Mouse (Mus musculus): ENCODE data around the gene Dna2.
"Not testable (repeated sequence)": the region's sequence is repeated elsewhere in the genome, so short reads cannot be mapped to it uniquely, and the experiment has no call there.

Dna2 gene

DNA sequence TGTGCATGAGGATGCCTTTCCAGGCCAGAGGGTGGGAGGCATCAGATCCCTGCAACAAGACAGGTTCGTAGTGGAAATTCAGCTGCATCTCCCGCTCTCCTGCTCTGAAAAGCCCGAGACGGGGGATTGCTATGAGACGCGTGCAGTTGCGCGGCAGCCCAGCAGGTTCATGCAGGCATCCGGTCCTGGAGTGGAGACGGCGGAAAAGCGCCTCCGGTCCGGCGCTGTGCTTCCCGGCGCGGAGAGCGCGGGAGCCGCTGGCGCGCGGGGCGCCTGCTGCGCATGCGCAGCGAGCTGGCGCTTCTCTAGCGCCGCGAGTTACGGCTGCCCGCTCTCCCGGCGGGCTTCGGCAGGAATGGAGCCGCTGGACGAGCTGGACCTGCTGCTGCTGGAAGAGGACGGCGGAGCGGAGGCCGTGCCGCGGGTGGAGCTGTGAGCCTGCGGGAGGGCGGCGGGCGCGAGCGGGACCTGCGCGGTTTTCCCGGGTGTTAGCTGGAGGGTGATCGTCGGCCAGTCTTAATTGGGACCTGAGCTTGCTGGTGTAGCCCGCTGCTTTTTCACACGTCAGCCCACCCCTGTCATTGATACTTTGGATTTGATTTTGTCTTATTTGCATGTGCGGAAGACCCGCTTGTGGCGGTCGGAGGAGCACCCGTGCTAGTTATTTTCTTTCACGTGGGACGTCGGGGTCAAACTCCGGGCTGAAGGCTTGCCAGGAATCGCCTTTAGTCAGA is at the start of gene Dna2:
TSS of gene Dna2 (plus strand) at position 289 of the 734 bp plus-strand sequence.
- DNase-seq (ENCODE audit: low spot score in 2 of 2) = peak; percentile 57 to 70

DNA sequence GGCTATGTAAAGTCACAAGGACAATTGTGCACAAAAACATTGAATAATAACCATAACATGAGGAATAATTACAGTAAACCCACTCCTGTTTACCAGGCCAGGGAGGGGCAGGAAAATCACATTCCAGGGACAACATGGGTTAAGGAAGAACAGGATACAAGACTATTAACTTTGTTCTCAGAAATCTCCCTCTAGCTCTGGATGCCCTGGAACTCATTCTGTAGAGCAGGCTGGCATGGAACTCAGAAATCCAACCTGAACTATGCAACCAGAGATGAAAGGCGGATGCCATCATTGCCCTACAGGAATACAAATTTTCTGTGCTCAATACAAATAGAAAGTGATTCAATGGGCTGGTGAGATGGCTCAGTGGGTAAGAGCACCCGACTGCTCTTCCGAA is 49.4 kb upstream of the Dna2 start:
- DNase-seq (ENCODE audit: low spot score in 2 of 2) = no peak

DNA sequence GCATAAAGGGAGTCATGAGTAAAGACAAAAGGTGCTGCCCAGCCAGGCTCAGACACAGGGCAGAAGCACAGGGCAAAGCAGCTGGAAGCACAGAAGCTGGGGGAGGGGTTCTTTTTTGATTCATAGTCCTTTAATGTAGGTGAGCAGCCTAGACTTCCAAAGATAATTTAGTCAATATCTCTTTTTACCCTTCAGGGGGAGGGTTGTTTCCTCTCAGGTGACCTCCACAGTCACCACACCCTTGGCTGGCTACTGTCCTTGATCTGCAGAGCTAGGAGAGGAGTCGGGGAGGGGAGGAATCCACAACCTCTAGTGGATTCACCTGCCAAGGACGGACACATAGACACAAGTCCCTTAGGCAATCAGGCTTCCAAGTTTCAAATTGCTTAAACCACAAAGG is 48.8 kb upstream of the Dna2 start:
- DNase-seq (ENCODE audit: low spot score in 2 of 2) = no peak

DNA sequence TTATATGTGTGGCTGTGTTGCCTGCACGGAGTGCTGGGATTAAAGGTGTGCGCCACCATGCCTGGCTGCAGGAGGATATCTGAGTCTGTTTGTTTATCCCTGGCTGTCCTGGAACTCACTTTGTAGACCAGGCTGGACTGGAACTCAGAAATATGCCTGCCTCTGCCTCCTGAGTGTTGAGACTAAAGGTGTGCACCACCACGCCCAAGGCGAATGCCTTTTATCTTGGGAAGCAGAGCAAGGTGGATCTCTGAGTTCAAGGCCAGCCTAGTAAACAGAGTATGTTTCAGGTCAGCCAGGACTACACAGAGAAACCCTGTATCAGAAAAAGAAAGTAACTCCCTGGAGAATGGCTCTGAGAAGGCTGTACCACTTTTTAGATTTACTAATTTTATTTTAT is 46.7 kb upstream of the Dna2 start:
- DNase-seq (ENCODE audit: low spot score in 2 of 2) = no peak

DNA sequence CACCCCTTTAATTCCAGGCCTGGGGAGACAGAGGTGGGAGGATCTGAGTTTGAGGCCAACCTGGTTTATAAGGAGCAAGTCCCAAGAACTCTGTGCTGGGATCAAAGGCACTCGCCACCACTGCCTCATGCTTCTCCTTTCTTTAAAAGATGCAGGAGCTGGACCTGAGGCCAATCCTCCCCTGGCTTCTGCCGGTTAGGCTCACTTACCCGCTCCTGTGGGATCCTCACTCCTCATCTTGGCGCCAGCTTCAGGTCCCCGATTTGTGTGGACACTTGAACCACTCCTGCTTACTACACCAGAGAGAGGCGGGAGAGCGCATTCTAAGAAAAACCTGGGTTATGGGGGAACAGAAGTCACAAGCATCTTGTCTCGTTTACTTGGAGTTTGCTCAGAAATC is 45.0 kb upstream of the Dna2 start:
- DNase-seq (ENCODE audit: low spot score in 2 of 2) = no peak

DNA sequence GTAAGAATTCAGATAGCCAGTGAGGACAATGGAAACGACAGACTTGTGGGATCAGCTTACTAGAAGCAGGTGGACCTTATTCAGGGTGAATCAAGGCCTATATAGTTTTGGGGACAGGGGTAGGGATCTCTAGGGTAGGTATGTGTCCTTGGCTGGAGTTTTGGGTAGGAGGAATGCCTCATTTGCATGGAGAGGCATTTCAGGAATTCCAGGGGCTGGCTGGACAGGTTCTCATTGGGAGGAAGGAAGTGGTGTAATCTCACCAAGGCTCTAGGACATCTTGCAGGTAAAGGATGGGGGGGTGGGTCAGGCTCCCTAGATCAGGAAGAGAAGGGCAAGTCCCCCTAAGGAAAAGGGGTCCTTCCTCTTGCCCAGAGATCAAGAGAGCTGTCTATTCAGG is 44.0 kb upstream of the Dna2 start:
- no peak for DNase-seq (ENCODE audit: low spot score in 2 of 2)

DNA sequence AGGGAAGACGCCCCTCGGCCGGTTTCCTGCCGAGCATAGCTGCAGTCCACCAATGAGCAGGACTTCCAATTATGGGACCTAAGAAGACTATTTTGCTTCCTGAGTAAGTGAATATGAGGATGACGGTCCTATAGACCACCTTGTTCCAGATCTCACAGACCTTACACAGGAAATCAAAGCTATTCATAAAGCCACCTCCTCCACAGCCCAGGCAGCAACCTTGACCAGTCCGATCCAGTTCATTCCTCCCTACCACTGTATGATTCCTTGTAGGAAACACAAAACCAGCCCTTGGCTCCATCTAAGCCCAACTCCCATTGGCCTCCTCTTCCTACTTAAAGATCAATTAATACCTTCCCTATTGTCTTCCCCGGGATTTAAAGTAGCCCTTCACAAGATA is 40.5 kb upstream of the Dna2 start:
- no peak for DNase-seq (ENCODE audit: low spot score in 2 of 2)

DNA sequence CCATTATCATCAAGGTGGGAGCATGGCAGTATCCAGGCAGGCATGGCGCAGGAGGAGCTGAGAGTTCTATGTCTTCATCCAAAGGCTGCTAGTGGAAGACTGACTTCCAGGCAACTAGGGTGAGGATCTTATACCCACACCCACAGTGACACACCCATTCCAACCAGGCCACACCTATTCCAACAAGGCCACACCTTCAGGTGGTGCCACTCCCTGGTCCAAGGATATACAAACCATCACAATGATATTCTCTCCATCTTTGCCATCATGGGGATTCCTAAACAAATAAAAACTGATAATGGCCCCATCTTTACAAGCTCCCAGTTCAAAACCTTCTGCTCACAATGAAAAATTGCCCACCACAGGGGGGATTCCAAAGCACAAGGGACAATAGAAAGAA is 37.9 kb upstream of the Dna2 start, which contains the start of gene Tet1:
TSS of gene Tet1 (minus strand) at position 101 of the 400 bp plus-strand sequence.
- DNase-seq (ENCODE audit: low spot score in 2 of 2) = not testable (repeated sequence)

DNA sequence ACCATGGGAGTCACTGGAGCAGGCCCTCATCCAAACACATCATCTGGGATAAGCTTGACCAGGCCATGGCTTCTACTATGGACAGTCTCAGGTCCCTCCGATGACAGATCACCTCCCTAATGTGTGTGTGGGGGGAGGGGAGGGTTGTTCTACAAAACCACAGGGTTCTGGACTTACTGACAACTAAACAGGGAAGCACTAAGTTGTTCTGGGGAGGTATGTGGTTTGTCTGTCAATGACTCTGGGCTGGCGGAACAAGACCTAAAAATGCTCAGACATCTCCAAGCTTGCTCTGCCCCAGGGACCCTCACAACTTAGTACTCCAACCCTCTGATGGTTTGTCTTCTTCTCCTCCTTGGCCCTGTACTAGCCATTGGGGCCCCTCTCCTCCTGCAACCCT is 35.7 kb upstream of the Dna2 start:
- no peak for DNase-seq (ENCODE audit: low spot score in 2 of 2)

DNA sequence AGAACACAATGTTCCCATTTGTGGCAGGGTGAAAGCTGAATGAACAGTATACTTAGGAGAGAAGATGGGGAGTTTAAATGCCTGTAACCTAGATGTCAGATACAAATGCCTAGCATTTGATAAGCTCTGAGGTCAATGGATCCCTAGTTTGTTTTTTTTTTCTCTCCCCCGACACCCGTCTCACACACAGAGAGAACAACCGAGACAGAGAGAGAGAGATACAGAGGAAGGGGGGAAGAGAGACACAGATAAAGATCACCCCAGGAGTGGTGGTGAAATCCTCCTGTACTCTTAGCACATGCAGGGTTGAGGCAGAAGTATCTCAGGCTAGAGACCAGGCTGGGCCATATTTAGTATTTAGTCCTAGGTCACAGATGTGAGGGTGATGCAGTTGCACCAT is 27.8 kb upstream of the Dna2 start:
- DNase-seq (ENCODE audit: low spot score in 2 of 2) = no peak

DNA sequence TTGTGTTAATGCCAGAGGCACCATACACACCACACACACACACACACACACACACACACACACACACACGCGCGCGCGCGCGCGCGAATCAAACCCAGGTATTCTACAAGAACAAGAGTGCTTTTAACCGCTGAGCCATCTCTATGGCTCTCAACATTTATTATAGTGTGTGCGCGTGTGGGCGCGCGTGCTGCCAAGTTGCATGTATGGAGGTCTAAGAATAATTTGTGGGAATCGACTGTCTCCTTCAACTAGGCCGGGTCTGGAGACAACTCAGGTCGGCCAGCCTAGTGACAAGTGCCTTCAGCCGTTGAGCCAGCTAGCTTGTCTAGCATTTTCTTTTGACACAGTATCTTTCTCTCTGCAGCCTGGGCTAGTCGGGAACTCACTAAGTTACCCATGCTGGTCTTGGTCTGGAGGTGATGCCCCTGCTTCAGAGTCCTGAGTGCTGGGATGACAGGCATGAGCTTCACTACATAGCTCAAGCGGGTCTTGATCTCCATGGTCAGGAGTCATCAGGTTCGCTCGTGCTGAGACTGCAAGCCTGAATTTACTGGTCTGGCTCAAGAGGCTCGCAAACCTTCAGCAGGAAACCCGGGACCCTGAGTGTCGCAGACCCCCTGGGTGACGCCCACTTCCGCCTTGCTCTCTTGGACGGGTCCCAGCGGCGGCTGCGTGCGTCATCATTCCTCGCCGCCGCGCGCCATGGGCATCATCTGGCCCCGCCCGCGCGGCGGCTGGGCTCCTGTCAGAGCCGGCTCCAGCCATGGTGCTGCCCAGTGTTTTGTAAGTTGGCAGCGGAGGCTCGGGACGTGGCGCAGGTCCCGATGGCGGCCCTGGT is 26.7 kb upstream of the Dna2 start, which contains the start of gene Slc25a16:
TSS of gene Slc25a16 (plus strand) at position 709 of the 841 bp plus-strand sequence.
- DNase-seq (ENCODE audit: low spot score in 2 of 2) = peak; percentile 84 to 93

DNA sequence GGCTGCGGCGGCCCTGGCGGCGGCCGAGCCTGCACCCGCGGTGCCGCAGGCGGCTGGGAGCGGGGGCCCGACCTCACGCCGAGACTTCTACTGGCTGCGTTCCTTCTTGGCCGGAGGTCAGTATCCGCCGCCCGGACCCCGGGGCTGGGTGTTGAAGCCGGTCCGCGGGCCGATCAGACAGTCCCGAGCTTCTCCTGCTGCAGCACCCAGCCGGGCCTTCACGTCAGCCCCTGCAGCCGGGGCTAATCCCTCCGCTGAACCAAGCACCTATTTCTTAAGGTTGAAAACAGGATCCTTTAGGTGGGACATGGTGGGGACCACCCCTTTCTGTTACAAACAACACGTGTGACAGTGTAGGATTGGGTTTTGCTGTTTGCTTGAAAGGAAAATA is 26.1 kb upstream of the Dna2 start:
- no peak for DNase-seq (ENCODE audit: low spot score in 2 of 2)

DNA sequence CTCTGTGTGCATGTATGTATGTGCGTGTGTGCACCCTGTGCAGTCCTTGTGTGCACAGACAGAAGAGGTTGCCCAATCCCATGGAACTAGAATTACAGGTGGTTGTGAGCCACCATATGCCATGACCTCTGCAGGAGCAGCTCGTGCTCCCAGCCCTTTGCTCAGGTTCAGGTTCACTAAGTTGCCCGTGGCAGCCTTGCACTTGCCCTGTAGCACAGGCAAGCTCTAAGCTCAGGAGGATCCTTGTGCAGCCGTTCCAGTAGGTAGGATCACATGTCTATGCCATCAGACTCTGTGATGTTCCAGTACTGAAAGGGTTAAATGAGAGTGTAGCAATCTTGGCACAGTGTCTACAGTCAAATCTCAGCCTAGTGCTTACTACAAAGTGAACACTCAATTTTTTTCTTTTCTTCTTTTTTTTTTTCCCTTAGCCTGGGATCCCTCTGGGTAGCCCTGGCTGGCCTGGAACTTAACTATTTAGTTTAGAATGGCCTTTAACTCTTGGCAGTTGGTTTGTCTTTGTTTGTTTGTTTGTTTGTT is 22.7 kb upstream of the Dna2 start:
- DNase-seq (ENCODE audit: low spot score in 2 of 2) = no peak

DNA sequence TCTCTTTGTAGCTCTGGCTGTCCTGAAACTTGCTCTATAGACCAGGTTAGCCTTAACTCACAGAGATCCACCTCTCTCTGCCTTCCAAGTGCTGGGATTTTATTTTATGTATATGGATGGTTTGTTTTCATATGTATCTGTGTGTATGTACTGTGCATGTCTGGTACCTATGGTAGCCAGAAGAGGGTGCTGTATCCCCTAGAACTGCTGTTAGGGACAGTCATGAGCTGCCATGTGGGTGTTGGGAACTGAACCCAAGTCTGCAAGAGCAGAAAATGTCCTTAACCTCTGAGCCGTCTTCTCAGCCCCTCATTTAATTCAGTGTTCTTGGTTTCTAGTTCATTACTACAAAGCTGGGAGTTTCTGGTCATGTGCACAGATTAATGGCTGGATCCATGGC is 14.4 kb upstream of the Dna2 start:
- DNase-seq (ENCODE audit: low spot score in 2 of 2) = no peak

DNA sequence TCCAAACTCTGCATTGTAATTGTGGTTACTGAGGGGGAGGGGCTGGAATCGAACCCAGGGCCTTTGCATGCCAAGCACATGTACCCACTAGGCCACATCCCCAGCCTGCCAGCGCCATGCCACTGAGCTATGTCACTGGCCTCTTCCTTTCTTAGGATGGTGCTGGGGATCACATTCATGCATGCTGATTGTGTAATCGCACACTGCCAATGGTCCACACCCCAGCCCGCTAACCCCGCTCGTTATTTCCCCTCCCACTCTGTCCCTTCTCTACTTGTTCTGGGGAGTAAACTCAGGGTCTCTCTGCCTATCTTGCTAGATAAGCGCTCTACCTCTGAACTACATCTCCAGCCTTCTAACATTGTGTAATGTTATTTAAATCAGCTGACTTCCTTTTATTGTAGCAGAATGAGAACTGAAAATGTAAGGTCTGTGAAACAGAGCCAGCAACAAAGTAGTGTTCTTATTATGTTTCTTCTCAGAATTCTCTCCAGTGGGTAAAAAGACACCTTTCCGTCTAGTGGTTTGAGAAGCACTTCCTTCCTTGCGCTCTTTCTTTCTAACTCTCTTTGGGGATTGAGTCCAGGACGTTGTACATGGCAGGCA is 1.7 kb upstream of the Dna2 start:
- no peak for DNase-seq (ENCODE audit: low spot score in 2 of 2)

DNA sequence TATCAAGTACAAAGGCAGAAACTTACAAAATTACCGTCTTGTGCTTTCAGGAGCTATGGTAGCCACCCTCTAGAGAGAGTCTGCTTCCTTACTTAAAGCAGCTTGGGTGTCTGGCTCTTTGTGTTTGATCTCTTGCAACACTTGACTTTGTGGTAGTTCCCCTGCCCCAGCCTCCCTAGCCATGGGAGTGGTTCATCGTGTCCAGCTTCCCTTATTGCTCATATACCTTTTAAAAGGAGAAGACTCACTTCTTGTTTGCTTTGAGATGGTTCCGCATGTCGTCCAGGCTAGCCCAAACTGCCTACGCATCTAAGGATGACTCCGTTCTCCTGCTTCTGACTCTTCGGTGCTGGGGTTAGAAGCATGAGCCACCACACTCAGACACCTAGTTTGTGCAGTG is 1.7 kb downstream of the Dna2 start:
- DNase-seq (ENCODE audit: low spot score in 2 of 2) = no peak

DNA sequence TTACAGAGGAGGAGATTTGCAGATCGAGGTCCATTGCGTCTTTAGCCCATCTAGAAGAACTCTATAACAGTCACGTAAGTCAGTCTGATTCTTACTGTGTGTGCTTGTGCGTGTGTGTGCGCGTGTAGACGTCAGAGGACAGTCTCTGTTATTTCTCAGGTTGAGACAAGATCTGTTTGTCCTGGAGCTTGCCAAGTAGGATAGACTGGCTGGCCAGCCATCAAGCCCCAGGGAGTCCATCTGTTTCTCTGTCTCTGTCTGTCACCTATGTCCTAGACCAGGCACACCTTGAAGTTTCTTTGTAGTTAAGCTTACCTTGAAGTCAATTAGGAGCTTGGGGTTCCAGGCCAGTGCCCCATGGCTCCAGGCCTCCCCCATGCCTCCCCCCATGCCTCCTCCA is 17.1 kb downstream of the Dna2 start:
- no peak for DNase-seq (ENCODE audit: low spot score in 2 of 2)

DNA sequence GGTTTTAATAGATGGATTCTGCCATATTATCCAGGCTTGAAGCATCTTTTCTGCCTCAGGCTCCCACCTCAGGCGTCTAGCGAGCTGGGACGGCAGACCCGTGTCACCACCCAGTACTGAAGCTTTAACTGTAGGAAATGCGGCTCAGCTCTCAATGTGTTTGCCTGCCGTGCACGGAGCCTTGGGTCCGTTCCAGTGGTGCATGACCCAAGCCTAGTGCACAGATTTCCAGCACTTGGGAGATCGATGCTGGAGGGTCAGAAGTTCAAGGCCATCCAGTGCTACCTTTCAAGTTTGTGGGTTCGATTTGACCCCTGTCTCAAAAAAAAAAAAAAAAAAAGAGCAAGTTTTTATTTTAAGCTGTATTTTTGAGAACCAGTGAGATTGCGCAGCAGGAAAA is 19.0 kb downstream of the Dna2 start:
- DNase-seq (ENCODE audit: low spot score in 2 of 2) = no peak

DNA sequence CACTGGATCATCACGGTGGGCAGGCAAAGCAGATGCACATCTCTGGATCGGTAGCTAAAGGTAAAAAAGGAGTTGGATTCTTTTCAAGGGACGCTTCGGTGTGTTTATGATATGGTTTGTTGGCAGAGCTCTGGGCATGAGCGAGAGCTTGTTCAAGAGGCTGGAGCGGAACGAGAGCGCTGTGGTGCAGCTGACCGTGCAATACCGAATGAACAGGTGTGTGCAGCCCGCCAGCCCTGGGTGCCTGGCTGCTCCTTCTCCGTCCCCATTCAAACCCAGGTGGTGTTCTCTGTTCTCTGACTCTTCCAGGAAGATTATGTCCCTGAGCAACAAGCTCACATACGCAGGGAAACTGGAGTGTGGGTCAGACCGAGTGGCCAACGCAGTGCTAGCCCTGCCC is 19.5 kb downstream of the Dna2 start:
- DNase-seq (ENCODE audit: low spot score in 2 of 2) = no peak

DNA sequence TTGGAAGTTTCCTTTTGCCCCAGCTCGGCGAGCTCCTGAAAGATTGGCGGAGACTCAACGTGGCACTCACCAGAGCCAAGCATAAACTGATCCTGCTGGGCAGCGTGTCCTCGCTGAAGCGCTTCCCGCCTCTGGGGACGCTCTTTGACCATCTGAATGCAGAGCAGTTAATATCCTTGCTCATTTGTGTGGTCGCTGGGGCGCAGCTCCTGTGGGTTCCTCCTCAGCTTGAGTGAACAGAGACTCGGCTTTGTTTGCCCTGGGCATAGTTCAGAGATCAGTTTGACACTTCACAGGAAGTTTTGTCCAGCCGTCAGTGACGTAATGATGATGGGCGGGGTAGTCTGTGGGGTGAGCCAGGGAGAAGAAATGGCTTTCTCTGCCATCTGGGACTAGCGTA is 25.0 kb downstream of the Dna2 start:
- DNase-seq (ENCODE audit: low spot score in 2 of 2) = no peak

DNA sequence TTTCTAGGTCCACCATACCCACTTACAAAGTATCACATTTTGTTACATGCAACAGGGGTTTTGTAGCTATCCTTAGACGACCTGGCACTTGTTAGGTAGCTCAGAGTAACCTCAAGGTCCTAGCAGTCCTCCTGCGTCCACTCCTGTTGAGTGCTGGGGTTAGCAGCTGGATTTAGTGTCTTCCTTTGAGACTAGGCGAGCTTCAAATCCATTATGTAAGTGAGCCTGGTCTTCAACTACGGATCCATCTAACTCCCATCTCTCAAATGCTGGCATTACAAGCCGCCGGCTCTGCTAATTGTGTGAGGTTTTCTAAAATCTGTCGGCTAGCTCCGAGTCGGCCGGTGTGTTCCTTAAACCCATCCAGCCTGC is 32.8 kb downstream of the Dna2 start:
- DNase-seq (ENCODE audit: low spot score in 2 of 2) = no peak
